In genomic region chr6:112735054-112735453, GRCm38 (mm10) we compare ENCODE assay signal across 18 mouse cellular contexts. TPM values are rescaled to one million over a fixed set of nuclear protein-coding genes. Genes with fewer than 3 reads are reported as not detected.
A peak's percentile ranks its signal among the peaks of the same experiment; 100 is the strongest.
DNase-seq lines count a peak whose midpoint lies in the region; ATAC-seq and TF ChIP-seq lines count a peak whose summit lies in the region.
"Had no signal": no experiment of that assay in that cellular context is flagged by ENCODE, and none has a peak within 500 bp of the region (broad histone marks: within the 10 kb centered on the region; RNA-seq: fewer than 3 reads in every experiment).

No protein-coding gene starts in this region.

- H3K27ac ChIP-seq in layer of hippocampus, adult 2 months, result peak overlapping the region; percentile 79
- H3K27ac ChIP-seq in midbrain, embryonic 14.5 days (replicated peaks; ENCODE audit: low read depth, low read length), result 0 out of 2 replicates have a peak overlapping the region, but pooled peaks have one; percentile 20
- H3K27ac ChIP-seq in midbrain, postnatal 0 days (ENCODE audit: low read depth, low read length), result no peak overlapping the region
- H3K27ac ChIP-seq in embryonic facial prominence, embryonic 10.5 days (replicated peaks), result no peak overlapping the region
- no peak overlapping the region for H3K27ac ChIP-seq in kidney, embryonic 14.5 days (ENCODE audit: low read depth, low read length)
- H3K27ac ChIP-seq: heart, embryonic 13.5 days; hindbrain, embryonic 13.5 days had no signal

- H3K4me3 ChIP-seq in layer of hippocampus, adult 2 months, result no peak overlapping the region
- no peak overlapping the region for H3K4me3 ChIP-seq in midbrain, embryonic 14.5 days (replicated peaks; ENCODE audit: low read depth, low read length)
- no peak overlapping the region for H3K4me3 ChIP-seq in midbrain, postnatal 0 days (ENCODE audit: low read depth, low read length)
- H3K4me3 ChIP-seq in embryonic facial prominence, embryonic 10.5 days, result no peak overlapping the region
- no peak overlapping the region for H3K4me3 ChIP-seq in kidney, embryonic 14.5 days (ENCODE audit: low read length)
- H3K4me3 ChIP-seq: forebrain, embryonic 15.5 days; heart, embryonic 13.5 days; hindbrain, embryonic 13.5 days had no signal

- DNase-seq in embryo, embryonic 11 days, result peak; percentile 37
- no peak for DNase-seq in embryo, embryonic 9.5 days (ENCODE audit: extremely low spot score)
- no peak for DNase-seq in layer of hippocampus, adult 2 months (ENCODE audit: low spot score in 2 of 2)
- no peak for DNase-seq in layer of hippocampus, adult 9-11 months
- DNase-seq in midbrain, embryonic 14.5 days, result peak; percentile 54
- no peak for DNase-seq in midbrain, postnatal 0 days (ENCODE audit: low spot score)
- DNase-seq in embryonic facial prominence, embryonic 10.5 days (ENCODE audit: low spot score), result peak; percentile 13
- DNase-seq: adrenal gland, postnatal 10 days; cerebellum, adult 11-12 months; cerebellum, adult 9-10 months; cerebellum, postnatal 25 days; gastrocnemius, postnatal 36 days; heart, adult 11 months; heart, postnatal 36 days had no signal

- no peak for ATAC-seq in midbrain, embryonic 14.5 days (ENCODE audit: low FRiP score, low TSS enrichment)
- no peak for ATAC-seq in midbrain, postnatal 0 days (ENCODE audit: low FRiP score)
- no peak for ATAC-seq in kidney, embryonic 14.5 days (ENCODE audit: low FRiP score, low TSS enrichment)

- no peak overlapping the region for H3K9ac ChIP-seq in midbrain, embryonic 14.5 days (replicated peaks; ENCODE audit: low read length)
- no peak overlapping the region for H3K9ac ChIP-seq in midbrain, postnatal 0 days (replicated peaks; ENCODE audit: low read length, poor library complexity, severe bottlenecking)
- no peak overlapping the region for H3K9ac ChIP-seq in kidney, embryonic 14.5 days (ENCODE audit: low read depth, low read length)
- H3K9ac ChIP-seq: forebrain, embryonic 15.5 days; heart, embryonic 13.5 days; hindbrain, embryonic 13.5 days had no signal

- no peak for TF ChIP-seq CTCF in layer of hippocampus, adult 2 months (conservative IDR thresholded peaks at IDR 0.05)
- no peak for TF ChIP-seq CTCF in midbrain, postnatal 0 days (IDR thresholded peaks at IDR 0.05)

- H3K36me3 ChIP-seq in midbrain, embryonic 14.5 days (ENCODE audit: control insufficient read depth, insufficient read depth, low read length), result peaks cover 96% of the 10 kb centered on the region
- peaks cover 50% of the 10 kb centered on the region for H3K36me3 ChIP-seq in midbrain, postnatal 0 days (ENCODE audit: insufficient read depth, low read length)
- peaks cover 83% of the 10 kb centered on the region for H3K36me3 ChIP-seq in embryonic facial prominence, embryonic 10.5 days (replicated peaks)
- peaks cover 5% of the 10 kb centered on the region; the same call in 1 of the 2 replicates for H3K36me3 ChIP-seq in kidney, embryonic 14.5 days (ENCODE audit: control insufficient read depth, insufficient read depth, low read length)
- H3K36me3 ChIP-seq: heart, embryonic 13.5 days had no signal

- WGBS in midbrain, embryonic 14.5 days, result 80% methylated on average over 2 of the region's 2 CpGs
- 72% methylated on average over 2 of the region's 2 CpGs for WGBS in midbrain, postnatal 0 days
- 84% methylated on average over 2 of the region's 2 CpGs for WGBS in embryonic facial prominence, embryonic 10.5 days
- 84% methylated on average over 2 of the region's 2 CpGs for WGBS in kidney, embryonic 14.5 days

- no peaks in the 10 kb centered on the region for H3K9me3 ChIP-seq in midbrain, embryonic 14.5 days (ENCODE audit: control insufficient read depth, low read length)
- H3K9me3 ChIP-seq in midbrain, postnatal 0 days (ENCODE audit: low read length), result no peaks in the 10 kb centered on the region
- 0 out of 2 replicates have a peak, but pooled peaks cover 2% of the 10 kb centered on the region for H3K9me3 ChIP-seq in embryonic facial prominence, embryonic 10.5 days
- no peaks in the 10 kb centered on the region for H3K9me3 ChIP-seq in kidney, embryonic 14.5 days (ENCODE audit: control insufficient read depth, low read length)
- H3K9me3 ChIP-seq: forebrain, embryonic 15.5 days; hindbrain, embryonic 13.5 days had no signal

- H3K27me3 ChIP-seq in midbrain, embryonic 14.5 days (ENCODE audit: control insufficient read depth, insufficient read depth, low read length), result no peaks in the 10 kb centered on the region
- H3K27me3 ChIP-seq in midbrain, postnatal 0 days (ENCODE audit: insufficient read depth, low read length), result no peaks in the 10 kb centered on the region
- H3K27me3 ChIP-seq in embryonic facial prominence, embryonic 10.5 days (replicated peaks; ENCODE audit: low read depth, poor library complexity, severe bottlenecking), result no peaks in the 10 kb centered on the region
- H3K27me3 ChIP-seq in kidney, embryonic 14.5 days (ENCODE audit: control insufficient read depth, insufficient read depth, low read length), result no peaks in the 10 kb centered on the region
- H3K27me3 ChIP-seq: forebrain, embryonic 15.5 days; heart, embryonic 13.5 days; hindbrain, embryonic 13.5 days had no signal

- H3K4me1 ChIP-seq in midbrain, embryonic 14.5 days (ENCODE audit: control insufficient read depth, insufficient read depth, low read length), result no peaks in the 10 kb centered on the region
- no peaks in the 10 kb centered on the region for H3K4me1 ChIP-seq in midbrain, postnatal 0 days (ENCODE audit: insufficient read depth, low read length)
- H3K4me1 ChIP-seq in embryonic facial prominence, embryonic 10.5 days, result no peaks in the 10 kb centered on the region
- no peaks in the 10 kb centered on the region for H3K4me1 ChIP-seq in kidney, embryonic 14.5 days (ENCODE audit: control insufficient read depth, insufficient read depth, low read length)
- H3K4me1 ChIP-seq: heart, embryonic 13.5 days had no signal

- H3K4me2 ChIP-seq in midbrain, embryonic 14.5 days (ENCODE audit: low read length), result no peak overlapping the region
- H3K4me2 ChIP-seq in midbrain, postnatal 0 days (ENCODE audit: low read depth, low read length, poor library complexity, severe bottlenecking), result no peak overlapping the region
- H3K4me2 ChIP-seq in kidney, embryonic 14.5 days (replicated peaks; ENCODE audit: low read depth, low read length), result no peak overlapping the region
- H3K4me2 ChIP-seq: forebrain, embryonic 15.5 days; heart, embryonic 13.5 days; hindbrain, embryonic 13.5 days had no signal

RNA-seq across cellular contexts. Expression of gene Rad18, which starts 38.6 kb away (rescaled TPM):
- 1 to 10 TPM; 8.2 to 8.6 TPM for total RNA-seq in layer of hippocampus, adult 2 months (2021)
- 12.1 and 14.8 TPM in 2 replicates for polyA plus RNA-seq in midbrain, embryonic 14.5 days (2014; fragmentation: Nextera tagmentation; extraction: Ambion mirVana)
- 6.4 and 9.2 TPM in 2 replicates for total RNA-seq in midbrain, postnatal 0 days (2014; rRNA removed)
- polyA plus RNA-seq in midbrain, postnatal 0 days (2015; fragmentation: Nextera tagmentation; extraction: Ambion mirVana), result 12.1 and 13.5 TPM in 2 replicates
- polyA plus RNA-seq in embryonic facial prominence, embryonic 10.5 days (2016; fragmentation: Nextera tagmentation; extraction: Ambion mirVana), result 54.5 and 55.9 TPM in 2 replicates
- polyA plus RNA-seq in kidney, embryonic 14.5 days (2014; fragmentation: Nextera tagmentation; extraction: Ambion mirVana), result 39.3 and 55.2 TPM in 2 replicates

Comparison
In these comparisons a context has a peak if more than half of its experiments do, and no peak if none do; other contexts are left out.
1. DNase-seq: peak in embryo, embryonic 11 days (single experiment), midbrain, embryonic 14.5 days (single experiment) and embryonic facial prominence, embryonic 10.5 days (single experiment); none in embryo, embryonic 9.5 days (single experiment), layer of hippocampus, adult 2 months (0 of 2), layer of hippocampus, adult 9-11 months (single experiment) and midbrain, postnatal 0 days (single experiment).
2. H3K27ac ChIP-seq: peak in layer of hippocampus, adult 2 months (single experiment) and midbrain, embryonic 14.5 days (single experiment); none in midbrain, postnatal 0 days (single experiment), embryonic facial prominence, embryonic 10.5 days (single experiment) and kidney, embryonic 14.5 days (single experiment).